Mouse (Mus musculus): ENCODE data around the gene Ccdc36.

Gene Ccdc36

GRCm38 (mm10) chr9:108449860-108450259 is 21.6 kb upstream of the Ccdc36 start:
- peak; percentile 60 for DNase-seq (ENCODE audit: extremely low spot score, low spot score)

GRCm38 (mm10) chr9:108445125-108445524 is 16.8 kb upstream of the Ccdc36 start:
- DNase-seq (ENCODE audit: extremely low spot score, low spot score): no peak

DNA sequence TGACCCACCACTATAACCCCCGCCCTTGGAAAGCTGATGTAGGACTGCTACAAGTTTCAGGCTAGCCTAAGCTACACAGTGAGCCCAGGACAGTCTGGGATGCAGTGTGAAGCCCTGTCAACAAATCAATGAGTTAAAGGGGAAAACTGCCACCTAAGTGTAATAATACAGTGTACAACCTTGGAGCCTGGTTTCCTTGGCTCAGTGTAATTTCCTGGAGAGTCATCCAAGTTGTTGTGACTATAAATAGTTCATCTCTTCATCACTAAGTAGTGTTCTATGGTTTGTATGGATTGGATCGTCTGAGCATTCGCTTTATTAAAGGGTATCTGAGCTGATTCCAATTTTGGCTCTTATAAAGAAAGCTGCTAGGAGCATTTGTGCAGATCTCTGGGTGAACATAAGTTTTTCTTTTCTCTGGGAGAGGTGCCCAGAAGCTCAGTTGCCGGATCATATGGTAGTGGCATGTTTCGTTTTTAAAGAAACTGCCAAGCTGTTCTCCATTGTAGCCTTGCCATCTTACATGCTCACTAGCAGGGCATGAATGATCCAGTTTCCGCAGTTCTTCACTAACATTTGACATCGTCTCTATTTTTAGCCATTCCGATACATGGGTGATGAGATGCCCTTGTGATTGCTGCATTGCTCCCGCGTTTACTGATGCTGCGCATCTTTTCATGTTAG is 13.1 kb upstream of the Ccdc36 start:
- DNase-seq (ENCODE audit: extremely low spot score, low spot score): no peak

DNA sequence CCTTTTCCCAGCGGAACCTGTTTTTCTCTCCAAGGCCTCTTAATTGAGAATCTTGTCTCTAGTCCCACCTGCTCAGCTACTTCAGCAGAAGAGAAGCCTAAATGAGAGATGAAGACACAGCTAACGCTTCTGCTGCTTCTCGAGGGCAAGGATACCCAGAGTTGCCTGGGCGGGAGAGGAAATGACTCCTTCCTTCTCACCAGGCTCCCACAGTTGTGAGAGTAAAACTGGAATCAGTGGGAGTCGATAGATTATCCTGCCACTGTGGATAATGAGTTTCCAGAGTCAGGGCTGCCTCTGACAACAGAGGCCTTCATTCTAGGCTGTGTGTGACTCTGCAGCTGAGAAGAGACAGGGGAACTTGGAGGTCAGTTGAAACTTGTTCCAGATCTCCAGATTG is 12.2 kb upstream of the Ccdc36 start:
- no peak for DNase-seq (ENCODE audit: extremely low spot score, low spot score)

GRCm38 (mm10) chr9:108439176-108439575 is 10.9 kb upstream of the Ccdc36 start:
- DNase-seq (ENCODE audit: extremely low spot score, low spot score): no peak

DNA sequence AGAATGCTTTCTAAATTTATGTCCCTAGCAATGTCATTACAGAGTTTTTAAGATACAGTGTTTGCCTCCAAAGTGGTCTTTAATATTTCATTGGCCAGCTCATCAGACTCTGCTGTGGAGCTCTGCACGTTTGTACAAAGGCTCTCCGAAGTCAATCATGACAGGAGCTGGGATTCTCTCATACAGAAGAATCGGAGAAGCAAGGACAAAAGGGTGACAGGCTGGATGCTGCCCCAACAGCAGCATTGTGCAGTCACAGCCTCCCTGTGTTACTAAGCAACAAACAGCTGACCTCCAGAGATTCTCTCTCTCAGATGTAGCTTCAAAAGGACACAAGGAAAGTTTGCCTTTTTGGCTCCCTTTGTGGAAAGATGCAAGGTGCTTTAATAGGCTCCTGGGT is 7.9 kb upstream of the Ccdc36 start, which contains the start of gene BC048562:
Gene BC048562 (plus strand): TSS at position 301 of the 400 bp plus-strand sequence.
- DNase-seq (ENCODE audit: extremely low spot score, low spot score): no peak

DNA sequence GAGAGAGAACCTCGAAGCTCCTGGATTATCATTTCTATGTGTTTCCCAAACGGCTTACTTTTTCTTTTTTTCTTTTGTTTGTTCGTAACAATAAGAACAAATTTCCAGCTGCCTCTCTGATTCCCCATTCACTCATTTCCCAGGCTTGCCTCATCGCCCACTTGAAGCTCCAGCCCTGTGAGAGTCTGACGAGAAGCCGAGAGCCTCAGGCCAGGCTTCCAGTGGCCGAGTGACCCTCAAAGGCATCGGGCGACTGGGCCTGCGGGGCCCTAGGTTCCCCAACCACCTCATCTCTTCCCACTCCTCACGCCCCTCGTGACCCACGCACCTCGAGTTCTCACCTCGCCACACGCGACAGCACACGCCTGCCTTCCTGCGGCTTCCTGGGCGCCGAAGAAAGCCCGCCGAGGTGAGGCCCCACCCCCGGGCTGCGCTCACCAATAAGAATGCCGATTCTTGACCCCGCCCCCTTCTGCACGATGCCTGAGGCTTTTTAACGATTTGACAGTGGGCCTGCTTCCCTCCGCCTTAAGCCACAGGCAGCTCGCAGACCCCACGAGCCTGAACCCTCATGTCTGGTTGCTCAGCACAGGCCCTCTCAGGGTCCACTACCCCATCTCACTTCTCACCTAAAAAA is 3.3 kb upstream of the Ccdc36 start:
- peak; percentile 31 for DNase-seq (ENCODE audit: extremely low spot score, low spot score)

DNA sequence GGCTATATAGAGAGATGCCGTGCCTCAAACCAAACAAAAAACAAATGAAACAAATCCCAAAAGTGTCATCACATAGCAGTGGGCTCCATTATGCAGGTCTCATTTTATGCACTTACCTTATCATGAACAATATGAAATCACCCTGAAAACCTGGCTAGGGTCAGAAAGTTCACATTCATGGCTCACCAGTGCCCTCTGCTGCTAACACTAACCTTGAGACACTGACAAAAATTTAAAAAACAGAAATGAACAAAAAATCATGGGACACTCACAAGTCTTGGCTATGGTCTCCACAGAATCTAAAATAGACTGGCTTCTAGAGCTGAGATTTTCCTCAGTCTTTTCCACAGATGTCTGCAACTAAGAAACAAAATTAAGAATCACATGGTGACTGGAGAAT is 16.1 kb downstream of the Ccdc36 start:
- DNase-seq (ENCODE audit: extremely low spot score, low spot score): no peak

- no peak for DNase-seq (ENCODE audit: extremely low spot score, low spot score)
Observed at GRCm38 (mm10) chr9:108411381-108411942, 16.8 kb downstream of the Ccdc36 start.

GRCm38 (mm10) chr9:108409535-108409934 is 18.7 kb downstream of the Ccdc36 start:
- no peak for DNase-seq (ENCODE audit: extremely low spot score, low spot score)

DNA sequence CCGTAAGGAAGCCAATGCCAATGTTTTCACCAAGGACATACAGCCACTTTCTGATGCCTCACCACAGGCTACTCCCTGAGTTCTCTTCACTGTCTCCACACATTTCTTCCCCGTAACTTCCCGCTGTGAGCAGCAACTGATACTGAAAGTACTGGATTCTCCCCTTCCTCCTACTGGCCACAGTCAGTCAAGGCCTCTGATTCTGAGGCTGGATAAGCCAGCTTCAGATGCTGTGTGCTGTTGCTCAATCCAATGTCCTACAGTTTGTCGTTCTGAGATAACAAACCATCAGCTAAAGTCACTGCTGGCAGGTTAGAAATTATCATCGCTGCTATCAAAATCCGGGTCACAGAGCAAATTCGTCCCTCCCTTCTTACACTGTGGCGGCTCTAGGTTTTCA is 23.8 kb downstream of the Ccdc36 start:
- DNase-seq (ENCODE audit: extremely low spot score, low spot score): no peak

DNA sequence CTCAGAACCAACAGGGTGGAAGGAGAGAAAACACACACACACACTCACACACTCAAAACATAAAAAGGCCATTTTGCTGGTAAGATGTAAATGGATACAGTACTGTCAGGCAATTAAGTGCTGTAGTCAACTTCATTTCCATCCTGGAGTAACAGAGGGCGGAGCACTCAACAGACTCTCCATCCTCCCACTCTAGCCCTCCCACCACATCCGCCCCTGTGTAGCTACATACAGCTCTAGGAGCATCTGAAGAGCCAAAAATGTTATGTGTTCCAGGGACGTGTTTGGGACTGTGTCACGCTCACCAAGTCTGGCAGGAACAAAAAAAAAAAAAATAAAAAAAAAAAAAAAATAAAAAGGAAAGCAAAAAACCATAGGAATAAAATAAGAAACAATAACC is 25.2 kb downstream of the Ccdc36 start:
- no peak for DNase-seq (ENCODE audit: extremely low spot score, low spot score)

GRCm38 (mm10) chr9:108401186-108401960 is 26.9 kb downstream of the Ccdc36 start:
- DNase-seq (ENCODE audit: extremely low spot score, low spot score): no peak

- no peak for DNase-seq (ENCODE audit: extremely low spot score, low spot score)
Observed at GRCm38 (mm10) chr9:108398324-108398723, 30.0 kb downstream of the Ccdc36 start.

DNA sequence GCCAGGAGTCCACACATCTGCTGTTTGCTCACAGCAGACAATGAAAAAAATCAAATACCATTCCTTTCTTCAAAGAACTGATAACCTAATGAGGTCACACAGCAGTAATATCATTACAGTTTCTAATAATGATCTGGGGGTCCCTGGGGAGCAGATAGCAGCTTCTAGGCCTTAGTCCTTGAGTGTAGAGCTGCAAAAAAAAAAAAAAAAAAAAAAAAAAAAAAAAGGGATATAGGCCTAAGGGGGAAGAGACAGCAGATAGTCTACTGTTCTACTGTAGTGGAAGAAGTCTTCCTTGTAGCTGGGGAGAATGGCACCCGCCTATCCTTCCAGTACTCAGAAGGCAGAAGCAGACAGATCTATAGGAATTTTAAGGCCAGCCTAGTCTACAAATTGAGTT is 32.9 kb downstream of the Ccdc36 start:
- DNase-seq (ENCODE audit: extremely low spot score, low spot score): no peak

- no peak for DNase-seq (ENCODE audit: extremely low spot score, low spot score)
Observed at GRCm38 (mm10) chr9:108394191-108394590, 34.1 kb downstream of the Ccdc36 start.

- DNase-seq (ENCODE audit: extremely low spot score, low spot score): no peak
Observed at GRCm38 (mm10) chr9:108392676-108393075, 35.6 kb downstream of the Ccdc36 start, which contains the start of gene 1700102P08Rik. TSS of gene 1700102P08Rik (plus strand) at chr9:108392805.

DNA sequence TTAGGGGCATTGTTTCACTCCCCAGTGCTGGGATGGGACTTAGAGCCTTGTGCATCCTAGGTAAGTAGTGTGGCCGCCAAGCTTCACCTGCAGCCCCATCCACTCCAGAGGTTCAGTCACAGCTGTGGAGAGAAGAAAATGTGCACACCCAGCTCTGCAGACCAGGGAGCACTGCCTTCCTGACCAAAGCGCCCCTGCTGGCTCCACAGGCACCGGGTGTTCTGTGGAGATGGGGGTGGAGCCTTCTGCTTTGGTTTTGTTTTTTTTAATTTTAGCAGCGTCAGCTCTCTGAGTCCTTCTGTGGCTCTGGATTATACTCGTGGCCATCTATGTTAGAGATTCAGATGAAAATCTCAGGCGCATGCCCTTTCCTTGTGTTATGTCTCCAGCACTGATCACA is 39.1 kb downstream of the Ccdc36 start:
- no peak for DNase-seq (ENCODE audit: extremely low spot score, low spot score)

GRCm38 (mm10) chr9:108388601-108389000 is 39.7 kb downstream of the Ccdc36 start:
- no peak for DNase-seq (ENCODE audit: extremely low spot score, low spot score)

- DNase-seq (ENCODE audit: extremely low spot score, low spot score): no peak
Observed at GRCm38 (mm10) chr9:108386816-108387215, 41.5 kb downstream of the Ccdc36 start.

DNA sequence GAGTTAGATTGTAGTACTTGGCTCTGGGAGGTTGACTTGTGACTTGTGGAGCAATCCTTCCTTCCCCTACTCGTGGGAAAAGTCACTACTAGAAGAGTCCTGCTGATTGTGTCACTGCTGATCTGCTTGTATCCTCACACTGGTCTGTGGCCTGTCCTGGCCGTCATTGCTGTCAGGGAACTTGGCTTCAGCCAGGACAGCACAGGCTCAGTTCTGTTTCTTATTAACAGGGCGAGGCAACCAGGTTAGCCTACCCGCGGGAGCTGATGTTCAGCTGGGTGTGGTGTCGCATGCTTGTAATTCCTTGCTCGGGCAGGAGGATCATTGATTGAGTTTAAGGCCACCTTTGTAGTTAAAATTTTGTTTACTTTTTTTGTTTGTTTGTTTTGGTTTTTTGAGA is 43.3 kb downstream of the Ccdc36 start:
- no peak for DNase-seq (ENCODE audit: extremely low spot score, low spot score)

- no peak for DNase-seq (ENCODE audit: extremely low spot score, low spot score)
Observed at GRCm38 (mm10) chr9:108381382-108381781, 46.9 kb downstream of the Ccdc36 start.
